Mouse (Mus musculus) embryonic stem cell, embryonic (primary cell): ENCODE results near the gene Safb2.

Experiments used
- CTCF ChIA-PET, 4 experiments: fragments of 300-600 bp in 2 of 4; fragments of 350-600 bp in 2 of 4; sonication (Branson Sonifier 250); formaldehyde crosslinking; loops; one replicate each; lab custom pipeline; 2022; ENCODE audit warnings: inconsistent platforms in 2 of 4; lab: Charles Lee
- POLR2A ChIA-PET, 4 experiments: fragments of 300-600 bp in 2 of 4; fragments of 350-600 bp in 2 of 4; sonication (Branson Sonifier 250); formaldehyde crosslinking; loops; one replicate each; lab custom pipeline; 2022; ENCODE audit warnings: antibody characterized with exemption in 4 of 4, inconsistent platforms in 1 of 4; lab: Charles Lee

Gene Safb2

DNA sequence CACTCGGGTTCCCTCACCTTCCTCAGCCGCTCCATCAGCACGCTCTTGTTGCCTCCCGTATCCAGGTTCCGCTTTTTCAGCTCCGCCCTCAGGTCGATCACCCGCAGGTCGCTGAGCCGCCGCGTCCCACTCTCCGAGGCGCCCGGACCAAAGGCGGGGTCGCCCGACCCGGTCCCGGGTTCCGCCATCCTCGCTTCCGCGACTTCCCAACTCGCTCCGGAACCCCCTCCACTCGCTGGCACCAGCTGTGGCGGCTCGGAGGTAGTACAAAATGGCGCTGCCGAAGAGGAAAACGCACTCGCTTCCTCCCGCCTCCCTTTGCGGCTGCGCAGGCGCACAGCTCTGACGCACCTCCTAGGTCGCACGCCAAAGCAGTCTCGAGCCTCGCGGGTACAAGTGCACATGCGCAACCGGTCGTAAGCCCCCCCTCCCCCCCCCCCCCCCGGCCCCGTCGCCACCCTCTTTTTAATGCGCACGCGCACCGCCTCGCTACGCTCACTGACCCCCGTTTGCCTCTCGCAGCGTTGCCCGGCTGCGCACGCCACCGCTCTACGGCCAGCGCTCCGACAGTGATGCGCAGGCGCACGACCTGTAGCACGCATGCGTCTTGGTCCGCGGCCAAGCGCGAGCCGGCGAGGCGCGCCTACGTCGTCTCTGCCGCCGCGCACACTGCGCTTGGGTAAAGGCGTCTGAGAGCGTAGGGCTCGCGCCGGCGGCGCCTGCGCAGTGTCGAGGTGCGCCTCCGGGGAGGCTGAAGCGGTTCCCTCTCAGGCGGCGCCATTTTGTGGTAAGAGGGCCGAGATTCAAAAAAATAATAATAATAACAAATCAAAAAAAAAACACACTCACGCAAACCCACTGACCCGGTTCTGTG is at the start of gene Safb2, which contains the start of gene Safb:
Safb2 (minus strand) TSS at position 329 of the 874 bp plus-strand sequence.
Safb (plus strand) TSS at position 569 of the 874 bp plus-strand sequence.
- ChIA-PET CTCF (interaction anchor here in 3 of 4 experiments (0.6 to 2.0 kb wide), 11 partner anchors 26 to 405 kb away, joined by 3 to 5 read pairs (median 3); partner anchors contain the start of genes Kdm4b (in 1 of the 3) and Ranbp3 (in 1 of the 3)), POLR2A (interaction anchor here (0.5 to 26.8 kb wide), 126 partner anchors 9 to 545 kb away, joined by 3 to 419 read pairs (median 4); partner anchors contain the start of genes 2410015M20Rik (in 3 of the 4), Catsperd (in 3 of the 4), Dus3l (in 3 of the 4) and Lonp1 (in 3 of the 4))

GRCm38 (mm10) chr17:56634023-56634422 is 49.6 kb upstream of the Safb2 start:
- ChIA-PET CTCF (no interaction called here), POLR2A (no interaction called here)

GRCm38 (mm10) chr17:56631807-56632206 is 47.4 kb upstream of the Safb2 start:
- ChIA-PET CTCF (interaction anchor here in 3 of 4 experiments (0.6 to 1.5 kb wide), 9 partner anchors 16 to 304 kb away, joined by 3 to 7 read pairs (median 3); partner anchors contain the start of genes Mllt1 (in 1 of the 3) and Ranbp3 (in 1 of the 3)), POLR2A (interaction anchor here in 3 of 4 experiments (0.5 to 12.4 kb wide), 47 partner anchors 9 to 845 kb away, joined by 3 to 111 read pairs (median 4); partner anchors contain the start of genes Ranbp3 (in 2 of the 3), Rpl36 (in 2 of the 3), Safb (in 2 of the 3) and Khsrp (in 1 of the 3))

DNA sequence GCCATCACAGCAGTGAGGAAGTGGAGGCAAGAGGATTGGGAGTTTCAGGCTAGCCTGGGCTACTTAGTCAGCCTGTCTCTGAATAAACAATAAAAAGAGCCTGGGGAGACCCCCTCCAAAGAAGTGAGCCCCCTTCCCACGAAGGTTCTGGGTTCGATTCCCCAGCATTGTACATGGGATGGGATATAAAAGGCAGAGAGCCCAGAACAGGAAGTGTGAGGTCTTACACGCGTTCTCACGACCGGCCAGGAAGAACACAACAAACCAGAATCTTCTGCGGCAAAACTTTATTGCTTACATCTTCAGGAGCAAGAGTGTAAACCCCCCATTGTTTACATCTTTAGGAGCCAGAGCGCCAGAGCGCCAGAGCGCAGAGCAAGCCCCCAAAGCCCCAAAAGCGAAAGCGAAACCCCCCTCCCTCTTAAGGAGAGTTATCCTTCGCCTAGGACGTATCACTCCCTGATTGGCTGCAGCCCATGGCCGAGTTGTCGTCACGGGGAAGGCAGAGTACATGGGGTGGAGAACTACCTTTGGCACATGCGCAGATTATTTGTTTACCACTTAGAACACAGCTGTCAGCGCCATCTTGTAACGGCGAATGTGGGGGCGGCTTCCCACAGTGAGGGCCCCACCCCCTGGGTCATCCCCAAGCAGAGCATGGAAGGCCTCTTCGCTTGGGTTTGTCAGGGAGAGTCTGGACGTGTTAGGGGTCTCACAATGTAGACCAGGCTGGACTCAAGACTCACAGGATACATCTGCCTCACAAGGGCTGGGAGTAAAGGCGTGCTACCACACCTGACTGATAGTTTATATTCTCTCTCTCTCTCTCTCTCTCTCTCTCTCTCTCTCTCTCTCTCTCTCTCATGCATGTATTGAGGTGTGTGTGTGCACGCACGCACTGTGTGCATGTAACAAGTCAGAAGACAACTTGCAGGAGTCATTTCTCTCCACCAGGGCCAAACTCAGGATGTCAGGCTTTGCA is 45.7 kb upstream of the Safb2 start:
- ChIA-PET CTCF (interaction anchor here in 1 of 4 experiments (0.7 kb wide), 1 partner anchor 128 kb away, joined by 3 read pairs; no protein-coding TSS in a partner anchor), POLR2A (interaction anchor here (0.6 to 12.4 kb wide), 15 partner anchors 11 to 154 kb away, joined by 3 to 111 read pairs (median 4); partner anchors contain the start of genes Rpl36 (in 1 of the 4), Safb (in 1 of the 4) and Safb2 (in 1 of the 4))

DNA sequence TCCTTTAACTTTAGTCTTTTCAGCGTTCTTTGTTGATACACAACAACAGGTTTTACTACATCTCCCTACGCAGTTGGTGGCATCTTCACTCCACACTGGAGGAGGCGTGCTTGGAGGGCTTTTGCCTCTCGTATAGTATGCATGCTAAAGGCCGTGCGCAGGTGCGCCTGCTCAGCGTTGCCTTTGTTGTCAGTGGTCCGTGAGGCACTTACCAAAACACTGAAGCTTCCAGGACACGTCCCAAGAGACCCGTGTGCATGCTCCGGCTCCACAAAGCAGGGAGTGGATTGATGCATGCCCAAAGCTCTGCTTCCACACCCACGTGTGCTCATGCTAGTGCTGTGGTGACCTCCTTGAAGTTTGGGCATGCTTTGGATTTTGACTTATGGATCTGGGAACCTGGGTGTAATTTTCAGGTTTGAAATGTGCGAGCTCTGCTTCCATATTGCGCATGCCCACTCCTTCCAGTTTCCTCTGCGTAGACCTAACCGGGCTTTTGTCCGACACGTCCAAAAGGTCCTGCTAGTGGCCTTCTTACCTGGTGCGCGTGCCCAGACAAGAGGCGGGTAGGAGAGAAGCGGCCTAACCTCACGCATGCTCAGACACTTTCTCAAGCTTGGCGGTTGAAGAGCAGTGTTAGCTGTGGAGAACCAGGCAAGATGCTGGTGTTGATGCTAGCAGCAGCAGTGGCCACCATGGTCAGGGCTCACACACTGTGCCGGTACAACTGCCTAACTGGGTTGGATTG is 43.3 kb upstream of the Safb2 start, which contains the start of gene Catsperd:
Catsperd (plus strand) TSS at position 614 of the 748 bp plus-strand sequence.
- POLR2A ChIA-PET: interaction anchor here (0.5 to 12.4 kb wide), 126 partner anchors 7 to 591 kb away, joined by 3 to 429 read pairs (median 5); partner anchors contain the start of genes Ranbp3 (in 3 of the 4), Rpl36 (in 3 of the 4), Safb (in 3 of the 4) and Safb2 (in 3 of the 4)
- CTCF ChIA-PET: interaction anchor here (0.5 to 2.0 kb wide), 20 partner anchors 15 to 503 kb away, joined by 3 to 18 read pairs (median 4); partner anchors contain the start of genes Fem1a (in 1 of the 4), Ndufa11 (in 1 of the 4), Nrtn (in 1 of the 4) and Ranbp3 (in 1 of the 4)

DNA sequence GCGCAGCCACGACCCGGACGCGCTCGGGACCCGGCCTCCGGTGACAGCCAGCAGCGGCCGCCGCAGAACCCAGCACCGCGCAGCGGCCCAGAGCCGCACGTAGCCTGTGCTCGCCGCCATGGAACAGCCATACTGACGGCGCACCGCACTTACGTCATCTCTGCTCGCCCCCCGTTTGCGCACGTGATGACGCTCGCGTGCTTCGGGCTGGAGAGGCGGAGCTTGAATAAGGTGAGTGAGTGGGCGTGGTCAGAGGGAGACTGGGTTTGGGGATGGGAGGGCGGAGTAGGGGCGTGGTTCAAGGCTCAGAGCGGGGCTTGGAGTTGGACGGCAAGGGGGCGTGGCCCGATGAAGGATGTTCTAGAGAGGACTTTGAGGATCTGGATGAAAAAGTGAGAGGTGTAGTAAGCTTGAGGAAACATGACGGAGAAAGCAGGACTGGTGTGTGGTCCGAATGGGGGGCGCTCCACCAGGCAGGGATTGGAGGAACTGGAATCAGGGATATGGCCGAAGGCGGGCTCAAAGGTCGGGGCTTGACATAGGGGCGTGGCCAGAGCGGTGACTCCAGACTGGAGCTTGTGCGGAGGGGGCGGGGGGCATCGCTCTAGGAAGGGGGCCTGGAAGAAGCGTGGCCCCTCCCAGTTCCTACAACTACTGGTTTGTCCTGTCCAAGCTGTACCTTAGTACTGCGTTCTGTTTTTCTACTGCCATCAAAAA is 42.5 kb upstream of the Safb2 start, which contains the start of gene Lonp1:
Lonp1 (minus strand) TSS at position 134 of the 717 bp plus-strand sequence.
- POLR2A ChIA-PET: interaction anchor here (0.5 to 12.4 kb wide), 147 partner anchors 8 to 668 kb away, joined by 3 to 429 read pairs (median 4); partner anchors contain the start of genes Gm17949 (in 3 of the 4), Gtf2f1 (in 3 of the 4), Ranbp3 (in 3 of the 4) and Rpl36 (in 3 of the 4)
- CTCF ChIA-PET: interaction anchor here (0.5 to 2.0 kb wide), 29 partner anchors 14 to 502 kb away, joined by 3 to 18 read pairs (median 4); partner anchors contain the start of genes Rpl36 (in 2 of the 4), Fem1a (in 1 of the 4), Ndufa11 (in 1 of the 4) and Nrtn (in 1 of the 4)

DNA sequence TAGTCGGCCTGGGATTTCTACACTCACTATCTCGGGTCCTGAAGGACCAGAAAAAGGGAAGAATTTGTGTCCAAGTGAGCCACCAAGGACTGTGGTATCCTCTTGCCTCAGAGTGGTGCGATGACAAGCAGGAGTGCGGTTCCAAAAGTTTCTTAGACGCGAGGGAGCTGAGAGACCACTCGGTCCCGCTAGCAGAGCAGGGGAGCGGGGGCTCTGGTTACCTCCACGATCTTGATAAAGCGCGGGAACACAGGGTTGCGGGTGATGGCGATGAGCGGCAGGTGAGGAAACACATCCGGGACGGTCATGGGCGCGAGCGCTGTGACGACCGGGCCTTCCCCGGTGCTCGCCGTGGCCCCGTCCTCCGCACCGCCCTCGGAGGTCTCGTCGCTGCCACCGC is 41.9 kb upstream of the Safb2 start:
- CTCF ChIA-PET: interaction anchor here (1.0 to 2.0 kb wide), 10 partner anchors 14 to 293 kb away, joined by 4 to 18 read pairs (median 5); partner anchors contain the start of genes Rpl36 (in 2 of the 4), Ndufa11 (in 1 of the 4) and Ranbp3 (in 1 of the 4)
- POLR2A ChIA-PET: interaction anchor here (0.5 to 12.4 kb wide), 89 partner anchors 9 to 667 kb away, joined by 3 to 429 read pairs (median 8); partner anchors contain the start of genes Gm17949 (in 3 of the 4), Gtf2f1 (in 3 of the 4), Ranbp3 (in 3 of the 4) and Rpl36 (in 3 of the 4)

DNA sequence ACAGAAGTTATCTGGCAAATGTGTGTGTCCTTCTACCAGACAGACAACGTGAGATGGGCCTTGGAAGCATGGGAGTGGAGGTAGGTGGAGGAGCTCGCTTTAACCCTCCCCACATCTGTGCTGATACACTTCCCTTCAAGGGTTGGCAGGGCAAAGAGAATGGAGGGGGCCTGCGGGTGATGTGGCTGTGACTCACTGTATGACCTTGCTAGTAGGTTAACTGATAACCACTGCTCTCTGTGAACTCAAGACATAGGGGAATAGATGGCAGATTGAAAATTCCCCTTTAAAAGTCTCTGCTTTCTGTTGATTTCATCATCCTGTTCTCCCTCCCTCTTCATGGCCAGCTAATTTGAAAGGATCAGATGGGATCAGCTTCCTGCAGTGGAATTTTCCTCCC is 41.1 kb upstream of the Safb2 start:
- CTCF ChIA-PET: no interaction called here

DNA sequence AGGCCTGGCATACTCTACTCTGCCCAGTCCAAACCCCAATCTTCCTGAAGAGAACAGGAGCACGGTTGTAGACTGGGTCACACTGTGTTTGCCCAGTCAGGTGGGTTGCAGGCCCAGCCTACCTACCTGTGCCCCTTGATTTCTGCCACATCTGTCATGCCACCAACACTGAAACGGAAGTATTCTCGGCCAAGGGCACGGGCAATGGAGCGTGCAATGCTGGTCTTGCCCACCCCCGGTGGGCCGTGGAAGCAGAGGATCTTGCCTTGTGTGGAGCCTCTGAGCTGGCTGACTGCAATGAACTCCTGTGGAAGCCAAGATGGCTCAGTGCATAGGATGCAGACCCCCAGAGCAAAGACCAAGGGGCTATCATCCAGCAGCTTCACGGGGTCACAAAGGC is 33.2 kb upstream of the Safb2 start:
- ChIA-PET POLR2A (interaction anchor here (0.6 to 14.4 kb wide), 15 partner anchors 6 to 306 kb away, joined by 3 to 429 read pairs (median 12); partner anchors contain the start of genes Catsperd (in 3 of the 4), Lonp1 (in 3 of the 4), Kdm4b (in 1 of the 4) and Ranbp3 (in 1 of the 4)), CTCF (interaction anchor here in 1 of 4 experiments (0.5 kb wide), 1 partner anchor 49 kb away, joined by 3 read pairs; no protein-coding TSS in a partner anchor)

More for the DNA sequence above, 41.1 kb upstream of the Safb2 start:
- POLR2A ChIA-PET: interaction anchor here (0.6 to 12.4 kb wide), 24 partner anchors 8 to 344 kb away, joined by 3 to 429 read pairs (median 6); partner anchors contain the start of genes Rpl36 (in 3 of the 4), Ranbp3 (in 2 of the 4), Safb (in 2 of the 4) and Safb2 (in 2 of the 4)

DNA sequence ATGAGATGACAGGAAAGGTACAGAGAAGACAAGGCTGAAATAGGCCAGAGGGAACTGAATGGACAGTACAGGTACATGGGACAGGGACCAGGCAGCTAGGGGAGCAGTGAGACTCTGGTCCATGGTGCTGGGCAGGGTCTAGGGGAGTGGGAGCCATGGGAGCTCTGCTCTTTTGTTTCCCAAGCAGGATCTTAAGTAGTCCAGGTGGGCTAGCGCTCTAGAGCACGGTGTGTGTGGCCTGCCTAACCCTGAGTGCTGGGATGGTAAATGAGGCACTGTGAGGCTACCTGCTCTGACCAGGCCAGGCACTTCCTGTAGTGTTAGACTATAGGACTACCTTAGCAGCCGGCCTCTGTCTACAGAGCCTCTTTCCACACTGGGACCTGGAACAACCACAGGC is 32.3 kb upstream of the Safb2 start:
- ChIA-PET CTCF (interaction anchor here in 2 of 4 experiments (0.6 kb wide), 2 partner anchors 146 to 292 kb away, joined by 4 to 6 read pairs; no protein-coding TSS in a partner anchor), POLR2A (interaction anchor here (0.6 to 14.4 kb wide), 25 partner anchors 6 to 415 kb away, joined by 3 to 429 read pairs (median 4); partner anchors contain the start of genes Ranbp3 (in 4 of the 4), Catsperd (in 3 of the 4), Lonp1 (in 3 of the 4) and Kdm4b (in 1 of the 4))

GRCm38 (mm10) chr17:56615792-56616191 is 31.4 kb upstream of the Safb2 start:
- POLR2A ChIA-PET: interaction anchor here (0.5 to 14.4 kb wide), 18 partner anchors 7 to 311 kb away, joined by 3 to 429 read pairs (median 14); partner anchors contain the start of genes Catsperd (in 3 of the 4), Lonp1 (in 3 of the 4), Ranbp3 (in 3 of the 4) and Safb2 (in 3 of the 4)
- CTCF ChIA-PET: no interaction called here

GRCm38 (mm10) chr17:56615136-56615784 is 30.9 kb upstream of the Safb2 start:
- ChIA-PET CTCF (no interaction called here), POLR2A (interaction anchor here (0.5 to 14.4 kb wide), 35 partner anchors 8 to 354 kb away, joined by 3 to 429 read pairs (median 7); partner anchors contain the start of genes Lonp1 (in 4 of the 4), Ranbp3 (in 4 of the 4), Catsperd (in 3 of the 4) and Safb2 (in 3 of the 4))

DNA sequence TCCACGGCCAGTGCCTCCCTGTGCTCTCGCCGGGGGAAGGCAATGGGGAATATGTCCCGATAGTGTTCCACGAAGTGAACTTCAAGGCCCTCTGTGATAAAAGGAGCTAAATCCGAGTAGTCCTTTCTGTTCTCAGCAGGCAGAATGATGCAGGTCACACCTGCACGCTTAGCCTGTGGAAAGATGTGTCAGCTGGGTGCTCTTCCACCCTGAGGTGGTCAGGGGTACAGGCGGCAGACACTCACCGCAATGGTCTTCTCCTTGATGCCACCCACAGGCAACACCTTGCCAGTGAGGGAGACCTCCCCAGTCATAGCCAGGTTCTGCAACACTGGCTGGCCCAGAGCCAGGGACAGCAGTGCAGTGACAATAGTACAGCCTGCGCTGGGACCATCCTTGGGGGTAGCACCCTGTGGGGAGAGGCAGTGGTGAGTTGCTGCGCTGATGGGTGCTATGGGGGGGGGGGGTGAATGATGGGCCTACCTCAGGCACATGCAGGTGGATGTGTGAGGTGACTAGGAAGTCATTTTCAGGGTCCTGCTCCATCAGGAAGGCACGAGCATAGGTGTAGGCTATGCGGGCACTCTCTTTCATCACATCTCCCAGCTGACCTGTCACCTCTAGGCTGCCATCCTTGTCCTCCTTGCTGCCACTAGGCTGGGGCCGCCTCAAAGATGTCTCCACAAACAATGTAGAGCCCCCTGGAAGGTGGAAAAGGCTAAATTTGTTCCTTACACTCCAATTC is 30.2 kb upstream of the Safb2 start:
- POLR2A ChIA-PET: interaction anchor here (0.6 to 14.4 kb wide), 88 partner anchors 8 to 655 kb away, joined by 3 to 429 read pairs (median 4); partner anchors contain the start of genes Lonp1 (in 4 of the 4), Ranbp3 (in 4 of the 4), Catsperd (in 3 of the 4) and Kdm4b (in 3 of the 4)
- CTCF ChIA-PET: interaction anchor here in 1 of 4 experiments (0.9 kb wide), 1 partner anchor 59 kb away, joined by 5 read pairs; the partner anchor contains the start of gene Ranbp3
